Mouse (Mus musculus) heart, embryonic 11.5 days (tissue): ENCODE measurements at regions not wholly inside any gene's neighbourhood (a gene's known extent, or its start where the extent isn't known, plus 50 kb on each side); places are given as distances from the start of the nearest gene placed in this dataset.

ENCODE experiments used
- ATAC-seq: fragments of 200-750 bp; cut with Nextera tagmentation; replicated peaks from 2 replicates; pipeline ENCODE4 v1.8.0; 2017; ENCODE audit warnings: moderate library complexity; ENCODE audit not compliant: insufficient number of reproducible peaks, low FRiP score, low TSS enrichment
- H3K27ac ChIP-seq: fragments of 300-500 bp; sonication (generic); 2 replicates; pipeline ENCODE4 v1.5.1; 2014; ENCODE audit warnings: mild to moderate bottlenecking, low read depth, low read length
- H3K27me3 ChIP-seq: fragments of 300-500 bp; sonication (generic); 2 replicates; pipeline ENCODE4 v1.6.1; 2014; ENCODE audit warnings: mild to moderate bottlenecking, low read length, mixed read lengths; ENCODE audit not compliant: control insufficient read depth, insufficient read depth
- H3K36me3 ChIP-seq: fragments of 300-500 bp; sonication (generic); 2 replicates; pipeline ENCODE4 v1.6.1; 2014; ENCODE audit warnings: mild to moderate bottlenecking, low read length, moderate library complexity, mixed read lengths; ENCODE audit not compliant: control insufficient read depth, insufficient read depth
- H3K4me1 ChIP-seq: fragments of 300-500 bp; sonication (generic); 2 replicates; pipeline ENCODE4 v1.6.1; 2014; ENCODE audit warnings: low read length; ENCODE audit not compliant: control insufficient read depth, insufficient read depth
- H3K4me2 ChIP-seq: fragments of 300-500 bp; sonication (generic); 2 replicates; pipeline ENCODE4 v1.6.1; 2014; ENCODE audit warnings: mild to moderate bottlenecking, moderate library complexity
- H3K4me3 ChIP-seq: fragments of 300-500 bp; sonication (generic); 2 replicates; pipeline ENCODE4 v1.5.1; 2014; ENCODE audit warnings: low read depth, low read length
- H3K9ac ChIP-seq: fragments of 300-500 bp; sonication (generic); 2 replicates; pipeline ENCODE4 v1.6.1; 2014; ENCODE audit warnings: mild to moderate bottlenecking, low read depth, low read length, moderate library complexity
- H3K9me3 ChIP-seq: fragments of 300-500 bp; sonication (generic); replicated peaks from 2 replicates; pipeline ENCODE4 v1.6.1; 2016; ENCODE audit warnings: low read length; ENCODE audit not compliant: control insufficient read depth
- WGBS: fragments of 180-500 bp; shearing (Covaris S2); extraction: QIAGEN DNeasy Blood & Tissue Kit; methylation state at CpG from one replicate; pipeline ENCODE4 v1.1.7; 2014; ENCODE audit not compliant: insufficient replicate concordance; 5-methylcytosine and 5-hydroxymethylcytosine counted together

- 69% methylated on average over 7 of the region's 7 CpGs for WGBS
- Histone ChIP-seq H3K9me3 (no peaks in the 10 kb centered on the region), H3K27ac (no peak overlapping the region), H3K9ac (no peak overlapping the region), H3K4me2 (no peak overlapping the region), H3K4me1 (no peaks in the 10 kb centered on the region), H3K27me3 (no peaks in the 10 kb centered on the region), H3K4me3 (no peak overlapping the region), H3K36me3 (no peaks in the 10 kb centered on the region)
- ATAC-seq: no peak
Measured at GRCm38 (mm10) chr15:58718282-58718681, 170.8 kb upstream of the Gm49356 start.

GRCm38 (mm10) chr15:58719410-58719809 is 169.7 kb upstream of the Gm49356 start:
- Histone ChIP-seq H3K9me3 (no peaks in the 10 kb centered on the region), H3K4me3 (no peak overlapping the region), H3K4me1 (no peaks in the 10 kb centered on the region), H3K4me2 (no peak overlapping the region), H3K27ac (no peak overlapping the region), H3K27me3 (no peaks in the 10 kb centered on the region), H3K36me3 (no peaks in the 10 kb centered on the region), H3K9ac (no peak overlapping the region)
- no peak for ATAC-seq
- 84% methylated on average over 6 of the region's 6 CpGs for WGBS

GRCm38 (mm10) chr15:58727041-58727440 is 162.1 kb upstream of the Gm49356 start:
- no peak overlapping the region for H3K4me2 ChIP-seq
- no peak overlapping the region for H3K9ac ChIP-seq
- no peak for ATAC-seq
- no peaks in the 10 kb centered on the region for H3K27me3 ChIP-seq
- H3K9me3 ChIP-seq: no peaks in the 10 kb centered on the region
- peaks cover 3% of the 10 kb centered on the region; the same call in 1 of the 2 replicates for H3K4me1 ChIP-seq
- no peak overlapping the region for H3K4me3 ChIP-seq
- H3K36me3 ChIP-seq: no peaks in the 10 kb centered on the region
- no peak overlapping the region for H3K27ac ChIP-seq
- WGBS: 57% methylated on average over 4 of the region's 4 CpGs

- no peak overlapping the region for H3K9ac ChIP-seq
- no peaks in the 10 kb centered on the region for H3K36me3 ChIP-seq
- ATAC-seq: no peak
- no peaks in the 10 kb centered on the region for H3K9me3 ChIP-seq
- H3K4me2 ChIP-seq: no peak overlapping the region
- WGBS: 89% methylated on average over 2 of the region's 2 CpGs
- H3K27ac ChIP-seq: no peak overlapping the region
- H3K4me1 ChIP-seq: peaks cover 8% of the 10 kb centered on the region; the same call in 1 of the 2 replicates
- H3K4me3 ChIP-seq: no peak overlapping the region
- no peaks in the 10 kb centered on the region for H3K27me3 ChIP-seq
Measured at GRCm38 (mm10) chr15:58728264-58728663, 160.8 kb upstream of the Gm49356 start.

GRCm38 (mm10) chr15:58730861-58731260 is 158.2 kb upstream of the Gm49356 start:
- ATAC-seq: no peak
- H3K4me3 ChIP-seq: no peak overlapping the region
- no peak overlapping the region for H3K4me2 ChIP-seq
- H3K27ac ChIP-seq: no peak overlapping the region
- H3K9me3 ChIP-seq: no peaks in the 10 kb centered on the region
- no peaks in the 10 kb centered on the region for H3K27me3 ChIP-seq
- H3K9ac ChIP-seq: no peak overlapping the region
- 83% methylated on average over 4 of the region's 4 CpGs for WGBS
- peaks cover 13% of the 10 kb centered on the region; the same call in 1 of the 2 replicates for H3K4me1 ChIP-seq
- no peaks in the 10 kb centered on the region for H3K36me3 ChIP-seq

- no peak overlapping the region for H3K4me2 ChIP-seq
- H3K36me3 ChIP-seq: no peaks in the 10 kb centered on the region
- H3K27me3 ChIP-seq: no peaks in the 10 kb centered on the region
- peaks cover 13% of the 10 kb centered on the region; the same call in 1 of the 2 replicates for H3K4me1 ChIP-seq
- no peaks in the 10 kb centered on the region for H3K9me3 ChIP-seq
- 78% methylated on average over 7 of the region's 7 CpGs for WGBS
- H3K27ac ChIP-seq: no peak overlapping the region
- ATAC-seq: no peak
- no peak overlapping the region for H3K9ac ChIP-seq
- H3K4me3 ChIP-seq: no peak overlapping the region
Measured at GRCm38 (mm10) chr15:58731346-58731745, 157.8 kb upstream of the Gm49356 start.

GRCm38 (mm10) chr15:58731952-58732642 is 157.0 kb upstream of the Gm49356 start:
- H3K36me3 ChIP-seq: no peaks in the 10 kb centered on the region
- H3K27me3 ChIP-seq: no peaks in the 10 kb centered on the region
- ATAC-seq: no peak
- no peak overlapping the region for H3K4me3 ChIP-seq
- peaks cover 13% of the 10 kb centered on the region; the same call in 1 of the 2 replicates for H3K4me1 ChIP-seq
- WGBS: 45% methylated on average over 13 of the region's 13 CpGs
- H3K9me3 ChIP-seq: no peaks in the 10 kb centered on the region
- 0 out of 2 replicates have a peak overlapping the region, but pooled peaks have one; percentile 0 for H3K4me2 ChIP-seq
- no peak overlapping the region for H3K9ac ChIP-seq
- H3K27ac ChIP-seq: no peak overlapping the region
